Mouse (Mus musculus) limb, embryonic 11.5 days (tissue): ENCODE results near the gene Gtpbp4. TPM values are rescaled to one million over a fixed set of nuclear protein-coding genes. Genes with fewer than 3 reads are reported as not detected.
"Not testable (repeated sequence)": the region's sequence is repeated elsewhere in the genome, so short reads cannot be mapped to it uniquely, and the experiment has no call there.

ENCODE experiments used
- ATAC-seq: fragments of 200-750 bp; cut with Nextera tagmentation; 2 replicates; pipeline ENCODE4 v1.8.0; 2017; ENCODE audit warnings: low read depth; ENCODE audit not compliant: insufficient number of reproducible peaks, low FRiP score, low TSS enrichment
- DNase-seq: peaks from one replicate; pipeline ENCODE4 v3.0.0-alpha.2; 2015; ENCODE audit warnings: low spot score
- H3K27ac ChIP-seq: fragments of 300-500 bp; sonication (generic); replicated peaks from 2 replicates; pipeline ENCODE4 v1.5.1; 2014; ENCODE audit warnings: low read depth, mild to moderate bottlenecking, low read length
- H3K27me3 ChIP-seq: fragments of 300-500 bp; sonication (generic); 2 replicates; pipeline ENCODE4 v1.6.1; 2014; ENCODE audit warnings: mild to moderate bottlenecking, low read length, mixed read lengths; ENCODE audit not compliant: control insufficient read depth, insufficient read depth
- H3K36me3 ChIP-seq: fragments of 300-500 bp; sonication (generic); 2 replicates; pipeline ENCODE4 v1.6.1; 2014; ENCODE audit warnings: mild to moderate bottlenecking, low read length, moderate library complexity, mixed read lengths; ENCODE audit not compliant: control insufficient read depth, insufficient read depth
- H3K4me1 ChIP-seq: fragments of 300-500 bp; sonication (generic); 2 replicates; pipeline ENCODE4 v1.6.1; 2014; ENCODE audit warnings: low read length, mixed read lengths; ENCODE audit not compliant: control insufficient read depth, insufficient read depth
- H3K4me2 ChIP-seq: fragments of 300-500 bp; sonication (generic); 2 replicates; pipeline ENCODE4 v1.6.1; 2014; ENCODE audit warnings: low read depth, mild to moderate bottlenecking, moderate library complexity; ENCODE audit not compliant: severe bottlenecking
- H3K4me3 ChIP-seq: fragments of 300-500 bp; sonication (generic); 2 replicates; pipeline ENCODE4 v1.5.1; 2014; ENCODE audit warnings: low read depth, low read length
- H3K9ac ChIP-seq: fragments of 300-500 bp; sonication (generic); 2 replicates; pipeline ENCODE4 v1.6.1; 2014; ENCODE audit warnings: mild to moderate bottlenecking, low read length
- H3K9me3 ChIP-seq: fragments of 300-500 bp; sonication (generic); 2 replicates; pipeline ENCODE4 v1.6.1; 2016; ENCODE audit warnings: low read length; ENCODE audit not compliant: control insufficient read depth
- WGBS: fragments of 180-500 bp; shearing (Covaris S2); extraction: QIAGEN DNeasy Blood & Tissue Kit; methylation state at CpG from one replicate; pipeline ENCODE4 v1.1.7; 2014; 5-methylcytosine and 5-hydroxymethylcytosine counted together
- polyA plus RNA-seq: library from polyadenylated mRNA; unstranded; fragments of >200 nt; fragmentation: Nextera tagmentation; extraction: Ambion mirVana; gene quantifications from 2 replicates; pipeline ENCODE4 v1.2.1, GENCODE M21; 2014

Gtpbp4 gene
- polyA plus RNA-seq, 1 experiment from 2014 or later: 104 TPM

- WGBS: 26% methylated on average over 5 of the region's 5 CpGs
- not testable (repeated sequence) for H3K4me3 ChIP-seq, H3K27me3 ChIP-seq, DNase-seq, H3K9ac ChIP-seq, H3K36me3 ChIP-seq, H3K4me2 ChIP-seq, H3K27ac ChIP-seq, H3K9me3 ChIP-seq, ATAC-seq, H3K4me1 ChIP-seq
These were observed 33.6 kb downstream of the Gtpbp4 start for GRCm38 (mm10) chr13:8962266-8962665.

GRCm38 (mm10) chr13:8961128-8961888, 34.6 kb downstream of the Gtpbp4 start:
- DNase-seq, H3K4me2 ChIP-seq: not testable (repeated sequence)

GRCm38 (mm10) chr13:8959554-8959953, 36.3 kb downstream of the Gtpbp4 start:
- not testable (repeated sequence) for ATAC-seq, H3K4me3 ChIP-seq

More at GRCm38 (mm10) chr13:8961128-8961888, 34.6 kb downstream of the Gtpbp4 start:
- not testable (repeated sequence) for H3K4me3 ChIP-seq, H3K4me1 ChIP-seq, ATAC-seq, H3K36me3 ChIP-seq, H3K9ac ChIP-seq, H3K27me3 ChIP-seq, H3K9me3 ChIP-seq, H3K27ac ChIP-seq
- 51% methylated on average over 3 of the region's 3 CpGs for WGBS

GRCm38 (mm10) chr13:8959058-8959457, 36.8 kb downstream of the Gtpbp4 start:
- H3K4me2 ChIP-seq, DNase-seq, ATAC-seq, H3K27ac ChIP-seq, H3K4me3 ChIP-seq, H3K27me3 ChIP-seq, H3K9ac ChIP-seq, H3K4me1 ChIP-seq, H3K9me3 ChIP-seq, H3K36me3 ChIP-seq: not testable (repeated sequence)
- 60% methylated on average over 1 of the region's 5 CpGs for WGBS

More at GRCm38 (mm10) chr13:8959554-8959953, 36.3 kb downstream of the Gtpbp4 start:
- not testable (repeated sequence) for H3K4me1 ChIP-seq, H3K9ac ChIP-seq, H3K27me3 ChIP-seq, H3K36me3 ChIP-seq, H3K4me2 ChIP-seq, H3K27ac ChIP-seq, H3K9me3 ChIP-seq, DNase-seq
- 86% methylated on average over 4 of the region's 6 CpGs for WGBS

GRCm38 (mm10) chr13:8956873-8957272, 39.0 kb downstream of the Gtpbp4 start:
- no CpG with 5 or more reads among the region's 5 CpGs for WGBS
- ATAC-seq: not testable (repeated sequence)

GRCm38 (mm10) chr13:8955127-8955526, 40.8 kb downstream of the Gtpbp4 start:
- ATAC-seq, H3K4me3 ChIP-seq, DNase-seq, H3K9me3 ChIP-seq, H3K4me2 ChIP-seq, H3K27me3 ChIP-seq, H3K4me1 ChIP-seq, H3K36me3 ChIP-seq, H3K27ac ChIP-seq, H3K9ac ChIP-seq: not testable (repeated sequence)
- 73% methylated on average over 1 of the region's 2 CpGs for WGBS

More at GRCm38 (mm10) chr13:8956873-8957272, 39.0 kb downstream of the Gtpbp4 start:
- not testable (repeated sequence) for H3K4me1 ChIP-seq, H3K9me3 ChIP-seq, DNase-seq, H3K27me3 ChIP-seq, H3K4me2 ChIP-seq, H3K27ac ChIP-seq, H3K9ac ChIP-seq, H3K4me3 ChIP-seq, H3K36me3 ChIP-seq

- not testable (repeated sequence) for H3K9ac ChIP-seq, H3K4me2 ChIP-seq, H3K27ac ChIP-seq, H3K9me3 ChIP-seq, H3K4me1 ChIP-seq, H3K36me3 ChIP-seq, H3K4me3 ChIP-seq, H3K27me3 ChIP-seq, DNase-seq, ATAC-seq
These were observed 43.3 kb downstream of the Gtpbp4 start, which contains the start of gene Idi2 for GRCm38 (mm10) chr13:8952563-8952962. Gene Idi2 (plus strand): TSS chr13:8952863.

- not testable (repeated sequence) for H3K27me3 ChIP-seq, DNase-seq, ATAC-seq, H3K27ac ChIP-seq, H3K36me3 ChIP-seq, H3K4me2 ChIP-seq, H3K9me3 ChIP-seq, H3K4me1 ChIP-seq, H3K9ac ChIP-seq, H3K4me3 ChIP-seq
These were observed 47.8 kb downstream of the Gtpbp4 start, which contains the start of gene Gm9745 for GRCm38 (mm10) chr13:8948131-8948530. Gene Gm9745 (minus strand): TSS chr13:8948231.
